Mouse (Mus musculus) retina, postnatal 1 day (tissue): Measurements from ENCODE around the gene Naa80.
A peak's percentile ranks its signal among the peaks of the same experiment; 100 is the strongest.

ENCODE experiments used
- DNase-seq: peaks from one replicate; pipeline ENCODE4 v3.0.0-alpha.2; 2012

Naa80 gene

DNA sequence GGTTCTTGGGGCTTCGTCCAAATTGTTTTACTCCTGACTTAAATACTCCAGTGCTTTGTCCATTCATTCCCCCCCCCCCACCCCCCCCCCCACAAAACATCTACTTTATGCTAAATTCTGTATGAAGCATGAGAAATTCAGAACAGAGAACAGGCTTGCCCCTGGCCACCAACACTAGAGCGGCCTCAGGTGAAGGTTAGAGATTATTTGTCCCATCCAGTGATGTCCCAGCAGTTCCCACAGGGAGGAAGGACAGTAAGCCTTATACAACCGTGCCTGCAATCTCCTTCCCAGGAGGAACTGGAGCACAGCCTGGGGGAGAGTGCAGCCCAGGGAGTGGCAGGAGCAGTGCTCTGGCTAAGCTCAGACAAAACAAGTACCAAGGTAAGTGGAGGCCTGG lies at the start of gene Naa80:
Gene Naa80, plus strand, starts transcription at position 301 of the 400 bp plus-strand sequence.
- no peak for DNase-seq

DNA sequence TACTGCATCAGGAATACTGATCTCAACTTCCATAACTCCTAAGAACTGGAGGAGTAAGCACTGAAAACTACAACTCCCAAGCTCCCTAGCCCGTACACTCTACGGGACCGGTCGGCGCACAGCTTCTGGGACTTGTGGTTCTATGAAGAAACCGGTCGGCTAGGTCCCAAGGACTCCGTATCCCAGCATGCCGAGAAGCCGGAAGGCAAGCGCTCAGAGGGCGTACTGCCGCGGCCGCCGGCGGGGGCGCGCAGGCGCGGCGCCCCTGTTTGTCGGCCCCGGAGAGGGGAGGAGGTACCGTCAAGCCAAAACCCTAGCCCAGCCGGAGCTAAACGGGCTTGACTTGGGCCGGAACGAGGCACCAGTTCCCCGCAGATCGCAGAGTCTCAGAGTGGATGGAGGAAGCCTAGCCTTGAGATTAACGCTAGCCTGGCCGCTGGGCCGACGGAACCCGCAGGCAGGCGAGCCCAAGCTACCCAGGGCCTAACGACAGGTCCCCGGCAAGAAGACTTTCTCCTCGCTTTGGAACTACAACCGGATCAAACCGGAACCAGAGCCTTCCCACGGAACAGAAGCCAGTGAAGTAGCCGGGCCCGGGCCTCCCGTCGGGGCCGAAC lies 44.8 kb upstream of the Naa80 start, which contains the start of gene Tmem115:
Gene Tmem115, plus strand, starts transcription at position 155 of the 617 bp plus-strand sequence.
- peak; percentile 98 for DNase-seq

DNA sequence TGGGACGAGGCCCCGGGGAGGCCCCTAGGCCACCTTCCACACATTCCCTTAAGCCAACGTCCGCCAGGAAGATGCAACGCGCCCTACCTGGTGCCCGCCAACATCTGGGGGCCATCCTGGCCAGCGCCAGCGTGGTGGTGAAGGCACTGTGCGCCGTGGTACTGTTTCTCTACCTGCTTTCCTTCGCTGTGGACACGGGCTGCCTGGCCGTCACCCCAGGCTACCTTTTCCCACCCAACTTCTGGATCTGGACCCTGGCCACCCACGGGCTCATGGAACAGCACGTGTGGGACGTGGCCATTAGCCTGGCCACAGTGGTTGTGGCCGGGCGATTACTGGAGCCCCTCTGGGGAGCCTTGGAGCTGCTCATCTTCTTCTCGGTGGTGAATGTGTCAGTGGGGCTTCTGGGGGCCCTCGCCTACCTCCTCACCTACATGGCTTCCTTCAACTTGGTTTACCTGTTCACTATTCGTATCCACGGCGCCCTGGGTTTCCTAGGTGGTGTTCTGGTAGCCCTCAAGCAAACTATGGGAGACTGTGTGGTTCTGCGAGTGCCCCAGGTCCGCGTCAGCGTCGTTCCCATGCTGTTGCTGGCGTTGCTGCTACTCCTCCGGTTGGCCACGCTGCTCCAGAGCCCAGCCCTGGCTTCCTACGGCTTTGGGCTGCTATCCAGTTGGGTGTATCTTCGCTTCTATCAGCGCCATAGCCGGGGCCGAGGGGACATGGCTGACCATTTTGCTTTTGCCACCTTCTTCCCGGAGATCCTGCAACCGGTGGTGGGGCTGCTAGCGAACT lies 44.1 kb upstream of the Naa80 start:
- no peak for DNase-seq

DNA sequence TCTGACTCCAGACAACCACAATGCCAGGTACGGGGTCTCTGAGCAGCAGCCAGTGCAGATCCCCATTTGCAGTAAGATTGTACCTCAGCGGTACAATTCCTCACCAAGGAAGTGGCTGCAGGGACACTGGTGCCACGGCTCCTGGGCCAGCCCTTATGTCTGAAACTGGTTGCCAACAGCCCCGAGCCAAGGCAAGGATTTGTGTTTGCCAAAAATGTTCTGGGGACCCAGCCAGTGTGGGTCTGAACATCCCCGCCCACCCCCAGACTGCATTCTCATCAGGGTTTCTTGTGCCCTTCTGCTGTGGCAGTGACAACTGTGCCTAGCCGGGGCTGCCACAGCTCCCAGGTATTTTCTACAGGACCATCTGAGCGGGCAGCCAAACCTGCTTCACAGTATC lies 40.5 kb upstream of the Naa80 start:
- DNase-seq, result no peak

DNA sequence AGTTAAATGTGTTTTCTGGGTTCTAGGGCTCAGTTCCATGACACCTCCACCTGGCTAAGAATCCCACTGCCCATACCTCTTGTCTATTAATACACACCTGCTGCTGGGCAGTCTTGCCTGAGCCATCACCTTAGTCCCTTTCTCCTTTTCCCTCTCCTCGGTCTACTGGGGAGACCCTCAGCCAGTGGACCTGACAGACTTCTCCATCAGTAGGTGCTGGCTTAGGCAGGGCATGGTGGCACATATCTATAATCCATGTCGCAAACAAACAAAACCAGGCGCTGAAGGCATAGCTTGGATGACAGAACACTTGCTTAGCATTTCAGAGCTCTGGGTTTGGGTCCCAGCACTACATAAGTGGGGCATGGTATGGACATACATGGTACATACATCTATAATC lies 40.0 kb upstream of the Naa80 start:
- DNase-seq, result no peak

DNA sequence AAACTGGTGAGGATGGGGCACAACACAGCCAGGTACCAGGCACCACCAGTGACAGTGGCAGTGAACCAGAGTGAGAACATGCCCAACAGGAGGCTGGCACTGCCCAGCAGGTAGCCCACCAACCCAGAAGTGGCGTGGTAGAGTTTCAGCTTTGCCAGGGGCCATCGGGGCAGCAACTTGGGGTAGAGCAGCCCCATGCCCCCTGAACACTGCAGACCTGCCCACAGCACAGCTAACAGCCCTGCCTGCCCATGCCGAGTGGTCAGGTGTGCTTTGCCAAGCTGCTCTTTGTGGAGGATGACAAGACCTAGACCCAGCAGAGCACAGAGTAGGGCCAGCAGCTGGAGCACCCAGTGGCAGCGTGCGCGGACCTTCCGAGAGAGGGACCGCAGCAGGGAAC lies 38.7 kb upstream of the Naa80 start:
- no peak for DNase-seq

DNA sequence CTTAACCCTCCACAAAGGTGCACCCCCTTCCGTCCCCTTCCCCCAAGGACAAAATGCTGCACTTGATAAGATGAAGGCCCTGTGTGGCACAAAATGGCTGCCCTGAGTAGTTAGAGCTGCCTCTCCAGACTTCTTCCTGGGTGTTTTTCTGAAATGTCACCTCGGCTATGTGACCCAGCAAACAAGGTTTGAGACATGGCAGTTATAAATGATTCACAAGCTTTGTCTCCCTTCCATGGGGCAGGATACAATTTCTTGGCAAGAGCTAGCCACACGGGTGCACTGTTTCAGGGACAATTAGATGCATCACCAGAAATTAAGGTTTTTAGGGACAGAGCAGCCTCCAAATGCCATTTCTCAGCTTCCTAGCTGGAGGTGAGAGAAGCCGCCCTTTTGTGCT lies 38.3 kb upstream of the Naa80 start:
- DNase-seq, result no peak

DNA sequence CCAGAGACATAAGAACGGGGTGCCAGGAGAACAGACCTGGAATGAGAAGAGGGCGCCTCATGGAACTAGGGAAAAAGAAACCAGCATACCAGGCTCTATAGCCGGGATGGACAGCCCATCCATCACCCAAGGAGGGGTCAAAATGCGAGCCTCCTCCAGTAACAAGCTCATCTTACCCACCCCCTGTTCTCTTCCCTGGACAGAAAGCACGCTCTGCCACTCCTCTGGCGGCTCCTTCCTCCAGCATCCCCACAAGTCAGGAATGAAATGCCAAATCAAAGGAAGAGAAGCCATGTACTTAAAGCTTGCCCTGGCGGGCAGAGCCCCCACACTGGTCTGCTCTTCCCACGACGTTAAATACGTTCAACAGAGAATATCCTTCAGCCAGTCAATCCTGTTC lies 37.7 kb upstream of the Naa80 start:
- no peak for DNase-seq

DNA sequence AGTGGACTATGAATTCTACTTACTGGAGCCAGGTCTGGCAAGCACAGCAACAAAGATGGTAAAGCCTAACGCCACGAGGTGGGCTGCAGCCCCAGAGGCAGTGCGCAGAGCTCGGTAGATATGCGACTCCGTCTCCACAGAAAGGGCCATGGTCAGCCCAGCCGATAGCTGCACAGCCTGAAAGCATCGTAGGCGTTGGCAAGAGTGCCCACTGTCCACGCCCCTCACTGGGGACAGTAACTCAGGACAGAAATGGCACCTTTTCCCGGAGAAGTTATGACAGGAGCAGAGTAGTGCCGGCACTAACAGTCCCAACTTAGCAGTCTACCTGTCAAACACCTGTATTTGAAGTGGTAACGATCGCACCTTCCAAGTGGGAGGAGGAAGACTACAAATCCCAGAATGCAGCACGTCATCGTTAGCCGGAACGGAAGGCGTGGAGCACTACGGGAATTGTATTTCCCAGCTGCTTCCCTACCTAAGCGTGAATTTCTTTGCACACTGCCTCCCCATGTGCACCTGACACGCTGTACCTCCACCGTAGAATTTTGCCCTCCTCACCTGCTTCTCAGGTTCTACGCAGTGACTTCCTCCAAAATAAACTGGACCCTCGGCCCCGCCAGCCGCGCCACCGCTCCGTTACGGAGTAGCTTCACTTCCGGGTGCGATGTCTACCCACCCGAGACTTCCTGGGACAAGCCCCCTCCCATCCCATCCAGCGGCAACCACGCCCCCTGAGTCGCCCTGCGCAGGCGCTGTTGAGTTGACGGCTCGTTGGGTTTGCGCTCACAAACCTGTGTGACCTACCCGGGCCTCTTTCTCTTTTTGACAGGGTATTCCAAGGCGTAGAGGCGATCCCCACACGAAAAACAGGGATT lies 37.0 kb upstream of the Naa80 start, which contains the start of the genes Cyb561d2 and Nprl2:
Gene Cyb561d2, minus strand, starts transcription at position 720 of the 878 bp plus-strand sequence.
Gene Nprl2, plus strand, starts transcription at position 753 of the 878 bp plus-strand sequence.
- DNase-seq, result peak; percentile 96

DNA sequence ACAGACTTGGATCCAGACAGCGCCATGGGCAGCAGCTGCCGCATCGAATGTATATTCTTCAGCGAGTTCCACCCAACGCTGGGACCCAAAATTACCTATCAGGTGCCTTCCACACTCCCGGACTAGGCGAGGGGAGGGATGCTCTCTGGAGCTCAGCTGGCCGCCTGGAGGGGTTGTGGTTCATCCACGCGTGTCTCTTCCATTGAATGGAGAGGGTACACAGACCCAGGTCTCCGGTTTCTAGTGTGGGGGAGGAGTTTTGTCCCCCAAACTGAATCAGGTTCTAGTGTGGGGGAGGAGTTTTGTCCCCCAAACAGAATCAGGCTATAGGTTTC lies 36.4 kb upstream of the Naa80 start:
- no peak for DNase-seq

DNA sequence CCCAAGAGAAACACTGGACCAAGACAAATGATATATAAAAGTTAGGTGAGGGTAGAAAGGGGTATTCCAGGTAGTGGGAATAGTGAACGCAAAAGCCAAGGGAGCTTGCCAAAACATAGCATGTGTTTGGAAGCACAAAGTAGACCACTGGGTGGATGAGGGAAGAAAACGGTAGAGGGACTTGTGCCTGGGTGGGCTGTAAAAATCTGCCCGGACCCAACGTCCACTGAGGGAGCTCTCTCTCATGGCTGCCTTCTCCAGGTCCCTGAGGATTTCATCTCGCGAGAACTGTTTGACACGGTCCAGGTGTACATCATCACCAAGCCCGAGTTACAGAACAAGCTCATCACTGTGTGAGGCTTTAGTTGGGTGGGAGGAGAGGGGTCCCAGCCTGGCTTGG lies 36.0 kb upstream of the Naa80 start:
- DNase-seq, result no peak

DNA sequence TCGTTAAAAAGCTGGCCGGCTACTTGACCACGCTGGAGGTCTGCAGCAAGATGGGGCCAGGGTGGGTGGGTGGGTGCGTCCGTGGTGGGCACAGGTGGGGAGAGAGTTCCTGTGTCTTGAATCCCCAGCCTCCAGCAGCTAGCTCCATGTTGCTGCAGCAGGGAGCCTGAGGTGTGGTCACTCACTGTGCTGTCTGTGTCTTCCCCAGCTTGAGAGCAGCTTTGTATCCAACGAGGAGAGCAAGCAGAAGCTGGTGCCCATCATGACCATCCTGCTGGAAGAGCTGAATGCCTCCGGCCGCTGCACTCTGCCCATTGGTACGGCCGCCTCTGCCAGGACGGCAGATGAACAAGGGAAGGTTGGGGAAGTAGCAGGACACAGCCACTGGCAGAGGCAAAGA lies 35.4 kb upstream of the Naa80 start:
- DNase-seq, result no peak

DNA sequence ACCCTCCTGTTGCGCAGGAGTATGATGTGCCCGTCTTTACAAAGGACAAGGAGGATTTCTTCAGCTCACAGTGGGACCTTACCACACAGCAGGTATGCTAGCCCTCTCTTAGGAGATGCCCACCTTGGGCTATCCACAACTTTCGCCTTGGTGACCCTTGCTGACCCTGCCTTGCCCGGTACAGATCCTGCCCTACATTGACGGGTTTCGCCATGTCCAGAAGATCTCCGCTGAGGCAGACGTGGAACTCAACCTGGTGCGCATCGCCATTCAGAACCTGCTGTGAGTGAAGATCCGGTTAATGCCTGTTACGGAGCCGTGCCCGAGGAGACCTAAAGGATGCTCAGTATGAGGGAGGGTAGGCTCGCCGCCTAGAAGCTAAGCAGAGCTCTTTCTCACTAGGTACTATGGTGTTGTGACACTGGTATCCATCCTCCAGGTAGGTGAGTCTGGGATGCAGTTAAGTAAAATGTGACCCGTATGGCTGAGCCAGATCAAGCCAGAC lies 34.4 kb upstream of the Naa80 start:
- no peak for DNase-seq

DNA sequence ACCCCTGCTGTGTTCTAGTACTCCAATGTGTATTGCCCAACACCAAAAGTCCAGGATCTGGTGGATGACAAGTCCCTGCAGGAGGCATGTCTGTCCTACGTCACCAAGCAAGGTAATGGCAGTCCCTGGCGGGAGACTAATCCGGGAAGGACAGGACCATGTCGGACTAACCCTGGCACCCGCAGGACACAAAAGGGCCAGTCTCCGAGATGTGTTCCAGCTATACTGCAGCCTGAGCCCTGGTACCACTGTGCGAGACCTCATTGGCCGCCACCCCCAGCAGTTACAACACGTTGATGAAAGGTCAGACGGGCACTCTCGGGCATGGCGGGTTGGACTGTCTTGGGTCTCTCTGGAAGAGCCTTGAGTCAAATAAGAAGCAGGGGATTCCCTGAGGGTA lies 34.0 kb upstream of the Naa80 start:
- no peak for DNase-seq

DNA sequence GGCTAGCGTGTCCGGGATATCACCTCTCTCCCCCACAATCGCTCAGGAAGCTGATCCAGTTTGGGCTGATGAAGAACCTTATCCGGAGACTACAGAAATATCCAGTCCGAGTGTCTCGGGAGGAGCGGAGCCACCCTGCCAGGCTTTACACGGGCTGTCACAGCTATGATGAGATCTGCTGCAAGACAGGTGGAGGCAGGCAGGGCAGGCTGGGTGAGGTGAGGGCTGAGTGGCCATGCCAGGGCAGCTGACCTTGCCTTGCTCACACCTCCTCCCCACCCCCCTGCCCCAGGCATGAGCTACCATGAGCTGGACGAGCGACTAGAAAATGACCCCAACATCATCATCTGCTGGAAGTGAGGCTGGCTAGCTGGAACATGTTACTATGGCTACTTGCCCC lies 33.5 kb upstream of the Naa80 start:
- no peak for DNase-seq

DNA sequence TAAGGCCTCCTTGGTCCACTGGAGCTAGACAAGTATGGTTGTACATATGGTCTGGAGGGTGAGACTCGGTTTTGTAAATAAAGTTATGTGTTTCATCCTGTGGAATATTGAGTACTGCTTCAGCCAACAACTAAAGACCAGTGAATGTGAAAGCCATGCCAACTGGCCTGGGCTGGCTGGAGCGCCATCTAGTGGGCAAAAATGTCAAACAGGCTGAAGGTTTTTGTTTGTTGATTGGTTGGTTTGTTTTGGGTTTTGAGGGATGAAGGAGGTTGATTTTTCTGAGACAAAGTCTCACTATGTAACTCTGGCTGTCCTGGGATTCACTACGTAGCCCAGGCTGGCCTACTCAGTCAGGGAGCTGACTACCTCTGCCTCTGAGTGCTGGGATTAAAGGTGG lies 33.1 kb upstream of the Naa80 start:
- DNase-seq, result peak; percentile 82

DNA sequence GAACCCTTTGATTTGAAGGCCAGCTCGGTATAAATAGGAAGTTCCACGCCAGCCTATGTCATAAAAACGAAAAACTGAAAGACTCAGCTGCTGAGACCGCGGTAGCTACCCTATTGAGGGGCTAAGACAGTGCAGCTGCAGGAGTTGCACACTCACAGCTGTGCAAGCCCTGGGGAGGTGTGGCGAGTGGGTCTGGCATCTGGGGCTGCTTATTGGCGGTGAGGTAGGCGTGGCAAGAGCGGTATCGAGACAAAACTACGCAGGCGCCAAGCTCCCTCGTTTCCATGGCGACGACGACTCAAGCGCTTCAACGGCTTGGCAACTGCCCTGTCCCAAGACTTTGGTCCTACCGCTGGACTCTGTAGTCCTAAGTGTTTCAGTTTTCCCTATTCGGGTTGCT lies 31.7 kb upstream of the Naa80 start, which contains the start of gene Zmynd10:
Gene Zmynd10, plus strand, starts transcription at position 273 of the 400 bp plus-strand sequence.
- DNase-seq, result peak; percentile 94

DNA sequence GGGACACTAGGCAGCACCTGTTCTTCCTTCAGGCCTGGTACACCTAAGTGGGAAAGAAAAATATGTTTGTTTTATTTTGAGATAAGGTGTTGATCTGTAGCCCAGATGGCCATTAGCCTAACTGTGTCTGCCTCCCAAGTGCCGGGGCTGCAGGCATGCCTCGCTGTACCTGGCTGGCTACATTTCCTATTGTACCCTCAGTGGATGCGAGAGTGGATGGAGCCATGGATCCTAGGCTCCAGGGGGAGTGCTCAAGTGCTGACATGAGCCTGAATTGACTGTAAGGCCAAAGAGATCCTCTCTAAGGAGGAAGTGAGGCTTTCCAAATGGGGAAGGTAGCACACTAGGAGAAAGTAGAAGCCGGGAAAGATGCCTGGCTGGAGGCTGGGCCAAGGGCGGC lies 30.7 kb upstream of the Naa80 start:
- DNase-seq, result no peak

DNA sequence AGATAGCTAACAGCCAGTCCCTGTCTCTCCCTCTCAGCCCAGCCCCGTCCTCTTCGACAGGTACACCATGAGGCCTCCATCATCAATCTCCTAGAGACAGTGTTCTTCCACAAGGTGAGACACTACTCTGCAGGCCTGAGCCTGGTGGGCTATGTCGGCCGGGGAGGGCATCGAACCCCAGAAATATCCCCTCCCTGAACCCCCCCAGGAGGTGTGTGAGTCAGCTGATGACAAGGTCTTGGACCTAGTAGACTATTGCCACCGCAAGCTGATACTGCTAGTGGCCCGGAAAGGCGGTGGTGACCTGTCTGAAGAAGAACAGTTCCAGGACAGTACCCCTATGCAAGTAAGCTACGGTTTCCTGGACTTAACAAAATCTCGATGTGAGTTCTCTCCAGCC lies 29.9 kb upstream of the Naa80 start:
- no peak for DNase-seq

DNA sequence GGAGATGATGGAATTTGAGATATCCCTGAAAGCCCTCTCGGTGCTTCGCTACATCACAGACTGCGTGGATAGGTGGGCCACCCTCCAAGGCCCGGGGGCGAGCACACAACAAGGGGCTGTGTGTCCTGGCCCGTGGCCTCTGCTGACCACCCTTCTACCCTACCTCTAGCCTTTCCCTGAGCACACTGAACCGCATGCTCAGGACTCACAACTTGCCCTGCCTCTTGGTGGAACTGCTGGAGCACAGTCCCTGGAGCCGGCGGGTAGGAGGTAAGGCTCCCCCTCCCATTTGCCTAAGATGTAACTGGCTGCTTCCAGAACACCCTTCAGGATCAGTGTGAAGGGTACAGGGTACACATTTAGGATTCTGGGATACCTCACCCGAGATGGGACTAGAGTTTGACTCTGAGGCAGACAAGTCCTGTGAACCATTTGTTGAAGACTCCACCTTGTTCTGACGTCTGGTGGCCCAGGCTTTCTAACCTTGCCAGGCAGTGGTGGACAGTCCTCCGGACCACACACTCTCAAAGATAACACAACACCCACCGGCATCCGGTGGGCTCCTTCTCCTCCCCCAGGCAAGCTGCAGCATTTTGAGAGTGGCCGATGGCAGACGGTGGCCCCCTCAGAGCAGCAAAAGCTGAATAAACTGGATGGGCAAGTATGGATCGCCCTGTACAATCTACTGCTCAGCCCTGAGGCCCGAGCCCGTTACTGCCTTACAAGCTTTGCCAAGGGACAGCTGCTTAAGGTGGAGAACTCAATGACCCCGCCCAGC lies 29.2 kb upstream of the Naa80 start:
- no peak for DNase-seq

DNA sequence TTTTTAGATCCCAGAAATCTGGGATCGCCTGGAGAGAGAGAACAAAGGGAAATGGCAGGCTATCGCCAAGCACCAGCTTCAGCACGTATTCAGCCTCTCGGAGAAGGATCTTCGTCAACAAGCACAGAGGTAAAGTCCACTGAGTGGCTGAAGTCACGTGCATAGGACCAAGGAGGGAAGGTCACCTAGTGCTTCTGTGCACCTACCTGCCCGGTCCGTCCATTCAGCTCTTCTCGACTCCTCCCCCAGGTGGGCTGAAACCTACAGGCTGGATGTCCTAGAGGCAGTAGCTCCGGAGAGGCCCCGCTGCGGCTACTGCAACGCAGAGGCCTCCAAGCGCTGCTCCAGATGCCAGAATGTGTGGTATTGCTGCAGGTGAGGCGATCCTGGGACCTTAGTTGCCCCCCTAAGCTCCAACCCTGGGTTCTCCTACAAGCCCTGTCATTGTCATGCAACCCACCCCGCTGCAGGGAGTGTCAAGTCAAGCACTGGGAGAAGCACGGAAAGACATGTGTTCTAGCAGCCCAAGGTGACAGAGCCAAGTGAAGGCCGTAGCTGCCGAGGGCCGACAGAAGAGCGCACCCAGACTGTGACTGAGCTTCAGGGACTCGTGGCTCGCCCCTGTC lies 28.1 kb upstream of the Naa80 start:
- no peak for DNase-seq
